Comparison of ENCODE assay signal across 25 mouse cellular contexts in genomic region chr3:92394301-92394700, GRCm38 (mm10). TPM values are rescaled to one million over a fixed set of nuclear protein-coding genes. Genes with fewer than 3 reads are reported as not detected.
A peak's percentile ranks its signal among the peaks of the same experiment; 100 is the strongest.
DNase-seq lines count a peak whose midpoint lies in the region; ATAC-seq and TF ChIP-seq lines count a peak whose summit lies in the region.
"Had no signal": no experiment of that assay in that cellular context is flagged by ENCODE, and none has a peak within 500 bp of the region (broad histone marks: within the 10 kb centered on the region; RNA-seq: fewer than 3 reads in every experiment).

No protein-coding gene starts in this region.

- peak; percentile 23; the same call in 1 of the 2 replicates for TF ChIP-seq CTCF in heart, postnatal 0 days (IDR thresholded peaks at IDR 0.05; ENCODE audit: low read depth)
- peak; percentile 36; the same call in 1 of the 2 replicates for TF ChIP-seq CTCF in liver, postnatal 0 days (IDR thresholded peaks at IDR 0.05; ENCODE audit: low read depth)

- no peak overlapping the region for H3K4me2 ChIP-seq in heart, postnatal 0 days (ENCODE audit: low read depth, low read length)
- H3K4me2 ChIP-seq in liver, postnatal 0 days (ENCODE audit: low read depth, low read length): no peak overlapping the region
- H3K4me2 ChIP-seq in kidney, embryonic 14.5 days (replicated peaks; ENCODE audit: low read depth, low read length): no peak overlapping the region
- H3K4me2 ChIP-seq: hindbrain, embryonic 14.5 days; liver, embryonic 15.5 days; neural tube, embryonic 15.5 days had no signal

- TF ChIP-seq EP300 in heart, postnatal 0 days (IDR thresholded peaks at IDR 0.05; ENCODE audit: low read depth): no peak
- no peak for TF ChIP-seq EP300 in liver, postnatal 0 days (IDR thresholded peaks at IDR 0.05; ENCODE audit: low read depth)

- whole genome bisulfite sequencing in heart, postnatal 0 days: 27% methylated on average over 1 of the region's 1 CpGs
- WGBS in liver, postnatal 0 days (ENCODE audit: insufficient replicate concordance): 28% methylated on average over 1 of the region's 1 CpGs
- 47% methylated on average over 1 of the region's 1 CpGs for WGBS in kidney, embryonic 14.5 days

- H3K9ac ChIP-seq in heart, postnatal 0 days (replicated peaks; ENCODE audit: low read depth, low read length): no peak overlapping the region
- H3K9ac ChIP-seq in liver, postnatal 0 days (replicated peaks): no peak overlapping the region
- H3K9ac ChIP-seq in kidney, embryonic 14.5 days (ENCODE audit: low read depth, low read length): no peak overlapping the region
- H3K9ac ChIP-seq: hindbrain, embryonic 14.5 days; liver, embryonic 15.5 days; neural tube, embryonic 15.5 days had no signal

- no peak overlapping the region for H3K4me3 ChIP-seq in heart, postnatal 0 days (ENCODE audit: low read depth, low read length)
- H3K4me3 ChIP-seq in liver, postnatal 0 days (ENCODE audit: low read depth, low read length): no peak overlapping the region
- no peak overlapping the region for H3K4me3 ChIP-seq in kidney, embryonic 14.5 days (ENCODE audit: low read length)
- H3K4me3 ChIP-seq: erythroblast, embryonic 14.5 days; liver, embryonic 15.5 days; midbrain, embryonic 10.5 days; myocyte; neural tube, embryonic 15.5 days had no signal

- no peaks in the 10 kb centered on the region for H3K36me3 ChIP-seq in heart, postnatal 0 days (replicated peaks; ENCODE audit: control insufficient read depth, insufficient read depth, low read length)
- H3K36me3 ChIP-seq in liver, postnatal 0 days (replicated peaks; ENCODE audit: insufficient read depth, low read length): no peaks in the 10 kb centered on the region
- H3K36me3 ChIP-seq in kidney, embryonic 14.5 days (ENCODE audit: control insufficient read depth, insufficient read depth, low read length): no peaks in the 10 kb centered on the region
- H3K36me3 ChIP-seq: liver, embryonic 15.5 days; midbrain, embryonic 10.5 days; neural tube, embryonic 15.5 days had no signal

- DNase-seq in heart, postnatal 0 days (ENCODE audit: low spot score): no peak
- no peak for DNase-seq in heart, postnatal 25 days (ENCODE audit: low spot score)
- no peak for DNase-seq in liver, postnatal 0 days
- no peak for DNase-seq in liver
- DNase-seq in Muller cell, postnatal 12 days (ENCODE audit: inconsistent ontology term): peak; percentile 5
- peak; percentile 13 for DNase-seq in brain, adult 2 months (ENCODE audit: low read depth, low spot score)
- DNase-seq in layer of hippocampus, postnatal 25 days (ENCODE audit: extremely low spot score in 1 of 2, low spot score in 1 of 2): no peak
- DNase-seq: adrenal gland, postnatal 25 days; cerebellum, adult 9-11 months; gastrocnemius, postnatal 10 days; heart, postnatal 10 days; kidney, adult 11 months; kidney, postnatal 36 days; layer of hippocampus, postnatal 36 days; lung, postnatal 4 days; thymus, postnatal 4 days had no signal

- H3K4me1 ChIP-seq in heart, postnatal 0 days (ENCODE audit: control insufficient read depth, insufficient read depth): no peaks in the 10 kb centered on the region
- no peaks in the 10 kb centered on the region for H3K4me1 ChIP-seq in liver, postnatal 0 days (ENCODE audit: insufficient read depth)
- H3K4me1 ChIP-seq in kidney, embryonic 14.5 days (ENCODE audit: control insufficient read depth, insufficient read depth, low read length): no peaks in the 10 kb centered on the region
- H3K4me1 ChIP-seq: liver, embryonic 15.5 days; midbrain, embryonic 10.5 days; neural tube, embryonic 15.5 days had no signal

- no peaks in the 10 kb centered on the region for H3K27me3 ChIP-seq in heart, postnatal 0 days (ENCODE audit: control insufficient read depth, insufficient read depth, low read length)
- H3K27me3 ChIP-seq in liver, postnatal 0 days (ENCODE audit: insufficient read depth, low read length): no peaks in the 10 kb centered on the region
- no peaks in the 10 kb centered on the region for H3K27me3 ChIP-seq in kidney, embryonic 14.5 days (ENCODE audit: control insufficient read depth, insufficient read depth, low read length)
- H3K27me3 ChIP-seq: liver, embryonic 15.5 days; neural tube, embryonic 15.5 days had no signal

- H3K27ac ChIP-seq in heart, postnatal 0 days (ENCODE audit: low read depth): no peak overlapping the region
- no peak overlapping the region for H3K27ac ChIP-seq in liver, postnatal 0 days (ENCODE audit: low read depth)
- H3K27ac ChIP-seq in kidney, embryonic 14.5 days (ENCODE audit: low read depth, low read length): no peak overlapping the region
- H3K27ac ChIP-seq: hindbrain, embryonic 14.5 days; liver, embryonic 15.5 days; midbrain, embryonic 10.5 days; neural tube, embryonic 15.5 days had no signal

- intact Hi-C loops in heart, postnatal 25 days (cut with DNase I): loop anchor here (10.0 kb wide), 1 partner anchor 120 kb away; no protein-coding TSS in a partner anchor

- H3K9me3 ChIP-seq in heart, postnatal 0 days (replicated peaks; ENCODE audit: control insufficient read depth, low read length): no peaks in the 10 kb centered on the region
- no peaks in the 10 kb centered on the region for H3K9me3 ChIP-seq in liver, postnatal 0 days (ENCODE audit: low read length)
- H3K9me3 ChIP-seq in kidney, embryonic 14.5 days (ENCODE audit: control insufficient read depth, low read length): no peaks in the 10 kb centered on the region
- H3K9me3 ChIP-seq: liver, embryonic 15.5 days; midbrain, embryonic 10.5 days; neural tube, embryonic 15.5 days had no signal

- ATAC-seq in heart, postnatal 0 days (ENCODE audit: insufficient read depth, low read depth): no peak
- ATAC-seq in liver, postnatal 0 days: no peak
- ATAC-seq in kidney, embryonic 14.5 days (ENCODE audit: low FRiP score, low TSS enrichment): no peak

RNA-seq across cellular contexts. Expression of gene Sprr2h, which starts 8.8 kb away (rescaled TPM):
- total RNA-seq in heart, postnatal 0 days (2014; rRNA removed; ENCODE audit: low replicate concordance): not detected in 2 replicates
- not detected in 2 replicates for polyA plus RNA-seq in heart, postnatal 0 days (2015; fragmentation: Nextera tagmentation; extraction: Ambion mirVana)
- total RNA-seq in heart, postnatal 25 days (2021): not detected
- polyA plus RNA-seq in liver, postnatal 0 days (2015; fragmentation: Nextera tagmentation; extraction: Ambion mirVana): not detected in 2 replicates
- not detected in 2 replicates for polyA plus RNA-seq in kidney, embryonic 14.5 days (2014; fragmentation: Nextera tagmentation; extraction: Ambion mirVana)
- not detected for total RNA-seq in layer of hippocampus, postnatal 25 days (2021)
- total RNA-seq: adrenal gland, postnatal 25 days; gastrocnemius, postnatal 10 days; heart, adult 8-10 months; heart, postnatal 10 days; layer of hippocampus, postnatal 36 days had no signal
- polyA plus RNA-seq: erythroblast, embryonic 14.5 days; hindbrain, embryonic 14.5 days; limb, embryonic 11.5 days; liver, embryonic 15.5 days; midbrain, embryonic 10.5 days; neural tube, embryonic 15.5 days had no signal

RNA-seq across cellular contexts. Expression of gene Sprr2i, which starts 13.5 kb away (rescaled TPM):
- total RNA-seq in heart, postnatal 0 days (2014; rRNA removed; ENCODE audit: low replicate concordance): not detected in 2 replicates
- not detected in 2 replicates for polyA plus RNA-seq in heart, postnatal 0 days (2015; fragmentation: Nextera tagmentation; extraction: Ambion mirVana)
- not detected for total RNA-seq in heart, postnatal 25 days (2021)
- not detected in 2 replicates for polyA plus RNA-seq in liver, postnatal 0 days (2015; fragmentation: Nextera tagmentation; extraction: Ambion mirVana)
- not detected in 2 replicates for polyA plus RNA-seq in kidney, embryonic 14.5 days (2014; fragmentation: Nextera tagmentation; extraction: Ambion mirVana)
- not detected for total RNA-seq in layer of hippocampus, postnatal 25 days (2021)
- total RNA-seq: adrenal gland, postnatal 25 days; gastrocnemius, postnatal 10 days; heart, adult 8-10 months; heart, postnatal 10 days; layer of hippocampus, postnatal 36 days had no signal
- polyA plus RNA-seq: erythroblast, embryonic 14.5 days; hindbrain, embryonic 14.5 days; limb, embryonic 11.5 days; liver, embryonic 15.5 days; midbrain, embryonic 10.5 days; myocyte; neural tube, embryonic 15.5 days had no signal

RNA-seq across cellular contexts. Expression of gene Sprr2j-ps, which starts 23.6 kb away (rescaled TPM):
- total RNA-seq in heart, postnatal 0 days (2014; rRNA removed; ENCODE audit: low replicate concordance): not detected in 2 replicates
- polyA plus RNA-seq in heart, postnatal 0 days (2015; fragmentation: Nextera tagmentation; extraction: Ambion mirVana): not detected in 2 replicates
- not detected for total RNA-seq in heart, postnatal 25 days (2021)
- not detected in 2 replicates for polyA plus RNA-seq in liver, postnatal 0 days (2015; fragmentation: Nextera tagmentation; extraction: Ambion mirVana)
- polyA plus RNA-seq in kidney, embryonic 14.5 days (2014; fragmentation: Nextera tagmentation; extraction: Ambion mirVana): not detected in 2 replicates
- total RNA-seq in layer of hippocampus, postnatal 25 days (2021): not detected
- total RNA-seq: adrenal gland, postnatal 25 days; gastrocnemius, postnatal 10 days; heart, adult 8-10 months; heart, postnatal 10 days; layer of hippocampus, postnatal 36 days had no signal
- polyA plus RNA-seq: erythroblast, embryonic 14.5 days; hindbrain, embryonic 14.5 days; limb, embryonic 11.5 days; liver, embryonic 15.5 days; midbrain, embryonic 10.5 days; myocyte; neural tube, embryonic 15.5 days had no signal

RNA-seq across cellular contexts. Expression of gene Sprr2f, which starts 29.3 kb away (rescaled TPM):
- total RNA-seq in heart, postnatal 0 days (2014; rRNA removed; ENCODE audit: low replicate concordance): not detected in 2 replicates
- polyA plus RNA-seq in heart, postnatal 0 days (2015; fragmentation: Nextera tagmentation; extraction: Ambion mirVana): not detected in 2 replicates
- not detected for total RNA-seq in heart, postnatal 25 days (2021)
- polyA plus RNA-seq in liver, postnatal 0 days (2015; fragmentation: Nextera tagmentation; extraction: Ambion mirVana): not detected in 2 replicates
- 14.5 and 17.1 TPM in 2 replicates for polyA plus RNA-seq in kidney, embryonic 14.5 days (2014; fragmentation: Nextera tagmentation; extraction: Ambion mirVana)
- not detected for total RNA-seq in layer of hippocampus, postnatal 25 days (2021)
- total RNA-seq: adrenal gland, postnatal 25 days; gastrocnemius, postnatal 10 days; heart, adult 8-10 months; heart, postnatal 10 days; layer of hippocampus, postnatal 36 days had no signal
- polyA plus RNA-seq: erythroblast, embryonic 14.5 days; hindbrain, embryonic 14.5 days; limb, embryonic 11.5 days; liver, embryonic 15.5 days; midbrain, embryonic 10.5 days; myocyte; neural tube, embryonic 15.5 days had no signal

RNA-seq across cellular contexts. Expression of gene Gm9774, which starts 34.9 kb away (rescaled TPM):
- total RNA-seq in heart, postnatal 0 days (2014; rRNA removed; ENCODE audit: low replicate concordance): 1.3 and 2.1 TPM in 2 replicates
- 5.9 and 6.2 TPM in 2 replicates for polyA plus RNA-seq in heart, postnatal 0 days (2015; fragmentation: Nextera tagmentation; extraction: Ambion mirVana)
- total RNA-seq in heart, postnatal 25 days (2021): 1 to 10 TPM; 2.8 to 4.8 TPM
- polyA plus RNA-seq in liver, postnatal 0 days (2015; fragmentation: Nextera tagmentation; extraction: Ambion mirVana): 4.1 and 4.5 TPM in 2 replicates
- polyA plus RNA-seq in kidney, embryonic 14.5 days (2014; fragmentation: Nextera tagmentation; extraction: Ambion mirVana): 6.9 and 7.1 TPM in 2 replicates
- 1 to 10 TPM; 2.3 to 3.6 TPM for total RNA-seq in layer of hippocampus, postnatal 25 days (2021)

Comparison
In these comparisons a context has a peak if more than half of its experiments do, and no peak if none do; other contexts are left out.
1. DNase-seq: peak in Muller cell, postnatal 12 days (single experiment) and brain, adult 2 months (single experiment); none in heart, postnatal 0 days (single experiment), heart, postnatal 25 days (single experiment), liver, postnatal 0 days (single experiment), liver (single experiment) and layer of hippocampus, postnatal 25 days (0 of 2).